Mouse (Mus musculus): Measurements from ENCODE around the gene Tpt1.

GRCm38 (mm10) chr14:75869769-75870363 is 25.0 kb downstream of the Tpt1 start:
- TF ChIP-seq CTCF (IDR thresholded peaks at IDR 0.05; ENCODE audit: insufficient read depth, low read depth, low read length) (no peak), POLR2A (IDR thresholded peaks at IDR 0.05; ENCODE audit: insufficient read depth, low read depth, low read length) (no peak)
